In the genomic region with DNA sequence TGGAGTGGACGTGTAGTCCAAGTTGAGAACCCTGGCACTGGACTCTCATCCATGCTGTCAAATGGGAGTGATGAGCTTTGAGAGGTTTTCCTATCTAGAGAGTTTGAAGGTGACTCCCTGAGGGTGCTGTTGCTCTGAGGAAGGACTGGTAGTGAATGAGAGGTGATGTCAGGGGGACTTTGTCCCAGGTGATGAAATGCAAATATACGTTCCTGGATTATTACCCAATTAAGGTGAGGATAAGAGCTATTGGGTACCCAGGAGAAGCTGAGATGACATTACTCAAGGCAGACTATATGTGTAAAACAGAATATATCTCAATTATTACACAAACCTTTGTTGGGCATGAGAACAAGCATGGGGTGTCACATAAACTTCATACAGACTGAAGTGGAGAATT, we compare ENCODE assay signal across 21 mouse cellular contexts.
"Had no signal": no experiment of that assay in that cellular context is flagged by ENCODE, and none has a peak within 500 bp of the region (broad histone marks: within the 10 kb centered on the region; RNA-seq: fewer than 3 reads in every experiment).

No protein-coding gene starts in this region.

- H3K27ac ChIP-seq: liver, embryonic 15.5 days; lung, embryonic 15.5 days; macrophage; midbrain, embryonic 13.5 days; midbrain, embryonic 15.5 days; neural tube, embryonic 13.5 days; neural tube, embryonic 15.5 days had no signal

- H3K4me3 ChIP-seq: liver, embryonic 15.5 days; lung, embryonic 15.5 days; midbrain, embryonic 13.5 days; midbrain, embryonic 15.5 days; neural tube, embryonic 13.5 days; neural tube, embryonic 15.5 days had no signal

- H3K9ac ChIP-seq: liver, embryonic 15.5 days; liver, postnatal 0 days; lung, embryonic 15.5 days; midbrain, embryonic 13.5 days; midbrain, embryonic 15.5 days; neural tube, embryonic 13.5 days; neural tube, embryonic 15.5 days had no signal

- H3K9me3 ChIP-seq: liver, embryonic 15.5 days; lung, embryonic 15.5 days; megakaryocyte, embryonic 14.5 days; midbrain, embryonic 13.5 days; midbrain, embryonic 15.5 days; neural tube, embryonic 13.5 days; neural tube, embryonic 15.5 days had no signal

- H3K4me2 ChIP-seq: liver, embryonic 15.5 days; lung, embryonic 15.5 days; midbrain, embryonic 11.5 days; midbrain, embryonic 13.5 days; midbrain, embryonic 15.5 days; neural tube, embryonic 13.5 days; neural tube, embryonic 15.5 days had no signal

- H3K27me3 ChIP-seq: liver, embryonic 15.5 days; lung, embryonic 15.5 days; megakaryocyte, embryonic 14.5 days; midbrain, embryonic 13.5 days; midbrain, embryonic 15.5 days; neural tube, embryonic 13.5 days; neural tube, embryonic 15.5 days had no signal

- H3K36me3 ChIP-seq: liver, embryonic 15.5 days; lung, embryonic 15.5 days; midbrain, embryonic 13.5 days; midbrain, embryonic 15.5 days; neural tube, embryonic 13.5 days; neural tube, embryonic 15.5 days had no signal

- H3K4me1 ChIP-seq: lung, embryonic 15.5 days; midbrain, embryonic 13.5 days; midbrain, embryonic 15.5 days; neural tube, embryonic 13.5 days; neural tube, embryonic 15.5 days had no signal

- ATAC-seq: midbrain, embryonic 13.5 days; midbrain, embryonic 15.5 days had no signal

- DNase-seq: liver, postnatal 0 days; lung, adult 2 months; lung, postnatal 14 days; lung, postnatal 36 days; retina, postnatal 1 day; right cerebral cortex, adult 18-20 months; right cerebral cortex, postnatal 25 days; right cerebral cortex, postnatal 4 days; spleen, adult 18-20 months; thymus, adult 18-20 months; thymus, postnatal 14 days; thymus, postnatal 36 days had no signal
